Mouse (Mus musculus) layer of hippocampus, postnatal 25 days (tissue): Measurements from ENCODE around the gene Rcn3. TPM values are rescaled to one million over a fixed set of nuclear protein-coding genes. Genes with fewer than 3 reads are reported as not detected.
"Not testable (repeated sequence)": the region's sequence is repeated elsewhere in the genome, so short reads cannot be mapped to it uniquely, and the experiment has no call there.

Experiments used
- DNase-seq, 2 experiments: peaks; one replicate each; pipeline ENCODE4 v3.0.0; 2022; ENCODE audit warnings: mixed read lengths in 2 of 2, low spot score in 1 of 2; ENCODE audit errors: extremely low spot score in 1 of 2
- total RNA-seq, 2 experiments: library from RNA; stranded (reverse); gene quantifications; 2 replicates each; pipeline ENCODE4 v1.2.3; 2021

The Rcn3 gene
- total RNA-seq, 2 experiments from 2014 or later: 9.6 to 9.7 TPM

- no peak for DNase-seq
Observed at GRCm38 (mm10) chr7:45100046-45100445, 8.0 kb upstream of the Rcn3 start.

DNA sequence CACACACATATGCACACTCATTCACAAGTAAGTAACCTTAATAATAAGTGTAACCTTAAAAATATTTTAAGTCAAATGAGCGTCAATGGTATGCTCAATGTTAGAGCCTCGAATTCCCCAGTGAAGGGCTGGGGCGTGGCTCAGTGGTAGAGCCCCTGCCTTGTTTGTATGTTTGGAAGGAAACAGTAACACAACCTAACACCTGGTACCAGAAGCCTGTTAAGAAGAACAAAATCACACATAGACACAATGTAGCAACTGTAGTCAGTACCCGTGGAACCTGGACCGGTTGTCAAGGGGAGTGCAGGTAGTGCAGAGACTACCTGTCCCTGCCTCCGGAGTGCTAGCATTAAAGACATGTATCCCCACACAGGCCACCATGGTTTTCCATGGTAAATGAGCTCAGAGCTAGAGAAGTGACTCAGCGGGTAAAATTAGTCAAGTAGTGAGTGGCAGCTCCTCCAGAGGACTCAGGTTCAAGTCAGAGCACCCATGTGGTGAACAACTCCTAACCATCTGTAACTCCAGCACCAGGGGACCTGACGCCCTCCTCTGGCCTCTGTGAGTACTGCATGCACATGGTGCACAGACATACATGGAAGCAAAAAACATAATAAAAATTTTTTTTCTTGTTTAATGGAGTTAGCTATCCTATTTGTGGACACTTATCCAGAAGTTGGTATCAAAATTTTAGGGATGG lies 6.7 kb upstream of the Rcn3 start:
- DNase-seq: no peak

GRCm38 (mm10) chr7:45097479-45097878 lies 5.5 kb upstream of the Rcn3 start:
- DNase-seq: no peak

DNA sequence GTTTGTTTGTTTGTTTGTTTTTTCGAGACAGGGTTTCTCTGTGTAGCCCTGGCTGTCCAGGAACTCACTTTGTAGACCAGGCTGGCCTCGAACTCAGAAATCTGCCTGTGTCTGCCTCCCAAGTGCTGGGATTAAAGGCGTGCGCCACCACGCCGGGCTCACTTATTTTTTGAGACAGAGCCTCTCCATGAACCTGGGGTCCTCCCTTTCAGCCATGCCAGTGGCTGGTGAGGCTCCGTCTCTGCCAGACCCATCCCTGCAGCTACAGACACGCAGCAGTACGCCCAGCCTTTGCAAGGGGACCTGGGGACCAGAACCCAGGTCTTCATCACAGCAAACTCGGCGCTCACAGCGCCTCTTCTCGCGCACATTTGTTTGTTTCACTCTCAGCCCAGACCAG lies 3.9 kb upstream of the Rcn3 start:
- not testable (repeated sequence) for DNase-seq

GRCm38 (mm10) chr7:45095367-45095766 lies 3.3 kb upstream of the Rcn3 start:
- DNase-seq: no peak

- no peak for DNase-seq
Observed at GRCm38 (mm10) chr7:45094121-45094520, 2.1 kb upstream of the Rcn3 start.

GRCm38 (mm10) chr7:45093516-45093905 lies 1.5 kb upstream of the Rcn3 start:
- DNase-seq: no peak

- no peak for DNase-seq
Observed at GRCm38 (mm10) chr7:45092828-45093515, 951 bp upstream of the Rcn3 start.

DNA sequence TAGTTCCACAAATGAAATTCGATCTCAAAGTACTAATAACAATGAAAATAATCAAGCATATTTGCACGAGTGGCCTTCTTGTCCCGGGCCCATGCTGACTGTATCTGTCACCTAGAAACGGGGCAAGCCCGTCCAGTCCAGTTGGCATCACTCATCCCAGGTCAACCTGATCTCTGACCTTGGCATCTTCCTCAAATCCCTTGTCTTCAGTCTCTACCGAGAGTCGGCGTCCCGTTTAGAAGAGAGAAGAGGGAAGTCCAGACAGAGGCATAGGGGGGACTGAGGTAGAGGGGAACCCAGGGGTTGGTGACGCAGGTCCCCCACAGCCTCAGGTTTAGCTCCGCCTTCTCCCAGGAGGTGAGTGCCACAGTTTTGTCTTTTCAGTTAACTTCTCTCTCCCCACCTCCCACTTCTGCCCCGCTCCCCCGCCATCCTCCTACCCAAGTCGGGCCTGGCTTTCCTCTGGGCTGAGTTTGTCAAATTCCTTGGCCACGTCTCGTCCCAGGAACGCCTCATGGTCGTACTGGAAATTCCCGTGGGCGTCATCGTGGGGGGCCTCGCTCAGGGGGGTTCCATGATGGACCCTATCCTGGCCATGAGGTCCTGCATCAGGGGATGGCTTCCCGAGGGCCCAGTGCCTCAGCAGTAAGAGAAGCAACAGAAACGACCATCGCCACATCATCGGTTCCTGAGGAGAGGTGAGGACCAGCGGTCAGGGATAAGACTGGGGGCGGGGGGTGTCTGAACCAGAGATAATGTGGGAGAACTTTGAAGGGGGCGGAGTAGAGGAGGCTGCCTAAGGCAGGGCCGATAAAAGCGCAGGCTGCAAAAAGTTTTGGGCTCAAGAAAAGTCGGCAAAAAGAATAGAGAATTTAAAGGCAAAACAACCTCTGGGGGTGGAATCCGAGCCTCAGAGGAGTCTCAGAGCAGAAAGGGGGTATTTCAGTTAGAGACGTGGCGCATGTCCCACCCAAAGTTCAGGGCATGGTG lies 725 bp downstream of the Rcn3 start:
- no peak for DNase-seq

DNA sequence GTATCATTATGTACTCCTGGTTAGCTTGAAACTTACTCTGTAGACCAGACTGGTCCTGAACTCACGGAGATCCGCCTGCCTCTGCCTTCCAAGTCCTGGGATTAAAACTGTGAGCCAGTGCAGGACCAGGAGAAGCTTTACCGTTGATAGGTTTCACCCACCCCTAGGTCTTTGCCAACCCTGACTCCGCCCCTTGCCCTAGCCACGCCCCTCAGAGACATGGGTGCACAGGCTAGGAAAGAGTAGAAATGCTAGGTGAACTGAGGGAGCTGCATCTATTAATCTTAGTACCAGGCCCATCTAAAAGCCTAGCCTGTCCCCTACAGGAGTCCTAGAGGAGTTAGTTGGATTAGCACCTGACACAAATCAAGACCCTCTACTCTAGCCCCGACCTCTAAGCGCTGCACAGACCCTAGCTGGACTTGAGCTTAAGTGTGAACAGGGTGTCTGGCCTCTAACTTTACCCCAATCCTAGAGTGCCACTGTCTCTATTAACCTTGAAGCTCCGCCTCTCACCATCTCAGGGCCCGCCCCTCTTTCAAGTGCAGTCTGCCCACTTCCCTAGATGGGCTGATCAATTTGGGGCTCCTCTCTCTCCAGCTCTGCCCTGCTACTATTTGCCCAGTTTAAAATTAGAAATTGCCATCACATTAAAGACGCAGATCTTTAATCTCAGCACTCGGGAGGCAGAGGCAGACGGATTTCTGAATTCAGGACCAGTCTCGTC lies 1.6 kb downstream of the Rcn3 start:
- no peak for DNase-seq

DNA sequence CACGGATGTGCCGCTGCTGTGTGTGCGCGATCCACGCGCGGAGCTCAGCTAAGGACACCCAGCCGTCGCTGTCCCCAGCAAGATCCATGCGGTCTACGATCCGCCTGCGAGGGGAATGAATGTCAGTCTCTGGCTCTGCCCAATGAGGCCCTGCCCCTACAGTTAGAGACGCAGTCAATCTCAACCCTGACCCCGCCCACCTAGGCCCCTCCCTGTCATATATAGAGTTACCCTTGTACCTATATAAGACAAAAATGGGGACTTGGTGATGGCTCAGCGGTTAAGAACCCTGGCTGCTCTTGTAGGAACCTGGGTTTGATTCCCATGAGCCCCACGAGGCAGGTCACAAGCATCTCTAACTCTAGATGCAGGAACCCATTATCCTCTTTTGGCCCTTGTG lies 3.4 kb downstream of the Rcn3 start:
- no peak for DNase-seq

DNA sequence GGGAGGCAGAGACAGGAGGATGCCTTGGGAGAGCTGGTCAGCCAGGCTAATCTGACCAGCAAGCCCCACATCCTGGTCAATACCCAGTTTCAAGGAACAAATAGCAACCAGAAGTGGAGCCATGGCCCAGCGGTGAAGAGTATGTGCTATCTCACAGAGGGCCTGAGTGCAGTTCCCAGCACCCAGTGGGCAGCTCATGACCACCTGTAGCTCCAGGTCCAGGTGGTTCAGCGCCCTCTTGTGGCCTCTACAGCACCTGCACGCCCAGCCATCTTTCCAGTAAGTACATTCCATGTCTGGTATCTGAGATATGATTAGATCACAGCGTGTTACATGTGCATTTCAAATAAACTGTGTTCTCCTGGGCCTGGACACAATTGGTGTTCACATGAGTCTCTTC lies 5.9 kb downstream of the Rcn3 start:
- no peak for DNase-seq

DNA sequence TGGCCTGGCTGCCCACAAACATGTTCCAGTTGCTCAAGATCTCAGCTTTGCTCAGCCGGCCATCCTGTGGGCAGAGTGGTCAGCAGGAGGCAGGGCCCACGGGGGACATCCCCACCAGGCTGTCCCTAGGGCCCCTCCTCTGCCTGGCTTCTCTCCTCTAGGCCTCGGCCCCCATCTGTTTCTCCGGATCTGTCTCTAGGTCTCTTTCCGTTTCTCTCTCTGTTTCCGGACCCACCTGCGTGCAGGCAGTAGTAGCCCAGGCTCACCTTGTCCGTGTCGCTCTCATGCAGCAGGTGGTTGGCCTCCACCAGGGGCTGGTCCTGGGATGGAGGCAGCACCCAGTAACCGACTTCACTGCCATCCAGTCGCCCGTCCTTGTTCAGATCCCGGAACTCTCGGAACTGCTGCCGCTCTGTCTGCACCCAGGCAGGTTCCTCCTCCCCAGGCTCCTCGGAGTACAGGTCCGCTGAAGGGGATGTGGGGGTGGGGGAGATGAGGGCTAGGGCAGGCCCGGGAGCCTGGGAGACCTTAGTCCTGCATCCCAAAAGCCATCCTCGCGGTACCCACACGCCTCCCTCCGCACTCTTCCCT lies 8.6 kb downstream of the Rcn3 start:
- DNase-seq: no peak

DNA sequence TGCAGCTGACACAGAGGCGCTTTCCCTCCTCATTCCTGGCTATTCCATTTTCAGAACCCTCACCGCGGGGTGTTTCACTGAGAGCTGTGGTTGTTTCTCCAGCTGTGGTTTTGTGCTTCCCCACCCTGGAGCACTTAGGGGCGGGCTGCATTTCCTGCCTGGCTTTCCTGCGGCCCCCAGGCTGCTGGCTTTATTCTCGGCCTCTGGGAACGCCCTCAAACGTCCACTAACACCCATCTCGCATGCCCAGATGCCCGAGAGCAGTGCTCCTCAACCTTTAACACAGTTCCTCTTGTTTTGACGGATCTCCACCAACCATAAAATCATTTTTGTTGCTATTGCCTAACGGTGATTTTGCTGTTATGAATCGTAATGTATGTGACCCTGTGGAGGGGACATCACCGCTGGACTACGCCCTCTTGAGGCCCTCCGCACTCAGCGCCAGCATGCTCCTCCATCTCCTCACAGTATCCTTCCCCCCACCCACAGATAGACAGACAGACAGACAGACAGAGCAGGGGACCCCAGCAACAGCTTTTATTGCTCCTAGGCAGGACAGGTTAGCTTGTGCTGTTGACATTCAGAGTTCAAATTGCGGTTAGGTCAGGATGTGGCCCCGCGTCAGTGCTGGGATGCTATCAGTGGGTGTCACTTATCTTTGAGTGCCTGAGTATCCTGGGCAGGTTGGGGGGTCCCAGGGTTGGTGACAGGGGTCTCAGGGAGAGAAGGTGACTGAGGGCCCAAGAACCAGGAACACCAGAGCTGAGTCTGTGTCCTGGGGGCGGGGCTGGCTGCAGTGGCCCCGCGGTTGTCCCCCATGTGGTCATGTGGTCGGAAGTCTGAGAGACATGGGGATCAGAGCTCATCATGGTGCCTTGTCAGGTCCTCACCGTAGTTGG lies 9.4 kb downstream of the Rcn3 start:
- DNase-seq: no peak

GRCm38 (mm10) chr7:45081016-45081415 lies 11.0 kb downstream of the Rcn3 start:
- no peak for DNase-seq

DNA sequence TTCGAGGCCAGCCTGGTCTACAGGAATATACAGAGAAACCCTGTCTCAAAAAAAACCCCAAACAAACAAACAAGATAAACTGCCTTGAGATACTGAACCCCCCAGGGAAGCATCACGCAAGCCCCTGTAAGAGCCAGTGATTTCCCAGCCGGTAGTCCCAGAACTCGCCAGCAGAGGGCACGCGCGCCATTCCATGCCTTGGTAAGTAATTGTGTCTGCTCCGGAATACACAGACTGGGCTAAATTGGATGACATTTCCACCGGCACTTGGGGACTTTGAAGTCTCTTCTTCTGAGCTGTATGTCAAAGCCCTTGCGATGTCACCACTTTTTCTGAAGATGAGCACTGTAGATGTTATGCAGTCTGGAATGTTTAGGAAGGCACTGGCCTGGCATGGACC lies 12.2 kb downstream of the Rcn3 start:
- peak; percentile 94 to 99 for DNase-seq

GRCm38 (mm10) chr7:45078513-45078912 lies 13.5 kb downstream of the Rcn3 start:
- peak in 1 of 2 experiments; percentile 77 for DNase-seq

DNA sequence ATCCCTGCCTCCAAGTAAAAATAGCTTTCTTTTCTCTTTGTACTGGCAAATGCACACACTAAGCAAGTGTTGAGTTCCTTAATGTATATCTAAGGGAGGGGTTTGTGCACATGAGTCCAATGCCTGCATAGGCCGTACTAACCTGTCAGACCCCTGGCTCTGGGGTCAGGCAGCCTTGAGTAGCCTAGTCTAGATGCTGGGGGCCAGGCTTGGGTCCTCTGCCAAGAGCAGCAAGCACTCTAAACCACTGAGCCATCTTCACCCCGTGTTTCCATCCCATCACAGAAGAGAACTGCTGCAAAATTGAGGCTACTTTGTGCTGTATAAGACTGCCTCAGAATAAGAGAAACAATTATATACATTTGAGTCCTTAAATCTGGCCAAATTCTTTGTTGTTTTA lies 14.2 kb downstream of the Rcn3 start:
- no peak for DNase-seq

- DNase-seq: no peak
Observed at GRCm38 (mm10) chr7:45077322-45077721, 14.7 kb downstream of the Rcn3 start.
